Mouse (Mus musculus) adrenal gland, adult 8-10 months (tissue): ENCODE measurements at regions not wholly inside any gene's neighbourhood (a gene's known extent, or its start where the extent isn't known, plus 50 kb on each side); places are given as distances from the start of the nearest gene placed in this dataset.

Experiments
- DNase-seq: peaks from one replicate; pipeline ENCODE4 v3.0.0; 2022

GRCm38 (mm10) chr14:24886896-24887421, 400.0 kb downstream of the Rps24 start:
- DNase-seq = no peak

DNA sequence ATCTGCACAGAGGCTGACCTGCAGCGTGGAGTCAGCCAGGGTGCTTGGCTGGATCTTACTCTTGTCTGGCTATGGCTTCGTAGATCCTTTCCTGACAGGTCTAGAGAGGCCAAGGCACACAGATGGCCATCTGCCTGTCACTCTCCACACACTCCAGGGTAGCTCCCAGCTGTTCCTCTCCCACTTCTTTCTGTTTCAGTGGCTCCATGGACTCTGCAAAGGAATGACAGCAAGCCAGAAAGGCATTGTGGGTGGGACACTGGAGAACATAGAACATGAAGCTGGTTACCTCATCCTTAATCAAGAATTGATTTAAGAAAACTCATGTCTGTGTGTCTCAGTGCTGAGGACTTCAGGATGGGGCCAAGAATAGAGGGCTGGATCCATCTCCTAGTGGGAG, 403.9 kb downstream of the Rps24 start:
- DNase-seq = no peak

DNA sequence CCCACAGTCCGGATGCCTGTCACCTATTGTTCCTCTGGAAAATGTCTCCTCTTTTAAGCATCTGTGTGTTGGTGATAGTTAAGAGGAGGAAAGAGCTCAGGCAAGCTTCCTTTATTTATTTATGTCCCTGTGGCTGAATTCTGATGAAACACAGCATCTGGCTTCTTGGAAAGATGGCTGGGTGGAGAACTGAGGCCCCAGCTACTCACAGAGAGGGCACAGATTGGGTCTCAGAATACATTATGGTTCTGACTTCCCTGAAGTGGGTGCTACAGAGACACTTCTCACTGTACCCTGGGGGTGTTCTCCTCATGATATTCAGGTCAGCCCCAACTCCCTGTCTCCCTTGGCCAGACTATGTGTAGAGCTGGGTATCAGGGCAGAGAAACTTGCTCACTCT, 408.3 kb downstream of the Rps24 start:
- DNase-seq = no peak

DNA sequence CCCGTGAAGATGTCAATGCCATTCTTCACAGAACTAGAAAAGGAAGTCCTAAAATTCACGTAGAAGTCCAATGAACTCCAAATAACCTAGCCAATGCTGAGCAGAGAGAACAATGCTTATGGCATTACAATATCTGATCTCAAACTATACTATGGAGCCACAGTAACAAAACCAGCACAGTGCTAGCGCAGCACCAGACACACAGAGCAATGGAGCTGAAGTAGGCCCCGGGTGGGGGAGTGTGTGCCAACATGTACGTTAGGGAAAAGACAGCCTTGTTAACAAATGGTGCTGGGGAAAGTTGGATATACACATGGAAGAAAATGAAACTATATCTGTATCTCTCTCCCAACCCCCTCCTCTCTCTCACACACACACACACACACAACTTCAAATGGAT, 409.8 kb downstream of the Rps24 start:
- DNase-seq = no peak

GRCm38 (mm10) chr14:24900501-24901179, 413.7 kb downstream of the Rps24 start:
- no peak for DNase-seq

GRCm38 (mm10) chr14:24901726-24902125, 414.8 kb downstream of the Rps24 start:
- DNase-seq = no peak

GRCm38 (mm10) chr14:24902870-24903269, 415.9 kb downstream of the Rps24 start:
- DNase-seq = no peak

- DNase-seq = no peak
Measured at GRCm38 (mm10) chr14:24904712-24905111, 417.8 kb downstream of the Rps24 start.

DNA sequence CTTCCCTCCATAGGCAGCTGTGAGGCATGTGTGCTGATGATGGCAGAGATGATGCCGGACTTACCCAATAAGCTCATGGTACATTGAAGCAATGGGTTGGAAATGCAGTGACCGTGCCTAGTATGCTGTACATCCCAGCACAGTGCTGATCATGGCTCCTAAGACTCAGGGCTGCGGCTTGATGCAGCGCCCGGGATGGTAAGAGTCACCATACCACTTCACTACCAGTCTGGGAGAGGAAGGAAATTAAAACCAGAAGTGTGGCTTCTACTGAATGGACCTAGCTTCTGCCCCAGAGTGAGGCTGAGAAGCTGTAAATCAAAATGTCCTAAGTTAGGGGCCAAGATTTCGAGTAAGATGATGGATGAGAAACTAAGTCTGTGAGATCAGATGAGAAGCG, 420.0 kb downstream of the Rps24 start:
- DNase-seq = no peak

DNA sequence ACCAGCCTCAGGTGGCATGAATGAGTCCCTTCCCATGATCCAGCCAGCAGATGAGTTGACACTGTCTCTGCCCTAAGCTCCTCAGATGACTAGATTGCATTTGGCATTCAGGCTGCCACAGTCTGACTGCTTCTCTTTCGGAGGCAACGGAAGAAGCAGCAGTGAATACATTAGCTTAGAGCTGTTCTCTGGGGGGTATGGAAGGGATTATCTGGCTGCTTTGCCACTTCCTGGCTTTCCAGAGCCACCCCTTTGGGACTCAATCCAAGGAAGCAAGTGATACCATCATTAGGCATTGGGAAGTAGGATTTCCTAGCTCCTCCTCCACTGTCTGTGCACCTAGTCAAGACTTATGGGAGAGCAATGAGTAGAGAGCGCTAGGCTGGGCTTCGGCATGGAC, 421.5 kb downstream of the Rps24 start:
- no peak for DNase-seq

DNA sequence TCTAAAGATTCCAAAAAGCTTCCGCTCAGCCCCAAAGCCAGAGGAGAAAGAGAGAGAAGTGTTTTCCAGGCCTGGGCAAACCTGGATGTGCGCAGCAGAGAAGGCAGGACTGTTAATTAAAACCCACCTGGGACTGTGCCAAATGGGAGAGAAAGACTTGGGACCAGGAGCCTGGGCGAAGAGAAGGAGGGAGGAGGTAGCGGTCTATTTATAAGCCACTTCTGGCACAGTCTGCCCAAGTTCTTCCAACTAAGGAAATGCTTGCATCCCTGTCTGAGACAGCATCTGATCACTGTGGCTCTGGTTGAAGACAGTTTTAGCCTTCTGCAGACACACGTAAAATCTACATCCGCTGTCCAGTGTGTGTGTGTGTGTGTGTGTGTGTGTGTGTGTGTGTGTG, 424.7 kb downstream of the Rps24 start:
- no peak for DNase-seq

GRCm38 (mm10) chr14:24919056-24919455, 432.1 kb downstream of the Rps24 start:
- no peak for DNase-seq

GRCm38 (mm10) chr14:24922006-24922405, 435.1 kb downstream of the Rps24 start:
- no peak for DNase-seq

GRCm38 (mm10) chr14:24924561-24924960, 437.6 kb downstream of the Rps24 start:
- no peak for DNase-seq

DNA sequence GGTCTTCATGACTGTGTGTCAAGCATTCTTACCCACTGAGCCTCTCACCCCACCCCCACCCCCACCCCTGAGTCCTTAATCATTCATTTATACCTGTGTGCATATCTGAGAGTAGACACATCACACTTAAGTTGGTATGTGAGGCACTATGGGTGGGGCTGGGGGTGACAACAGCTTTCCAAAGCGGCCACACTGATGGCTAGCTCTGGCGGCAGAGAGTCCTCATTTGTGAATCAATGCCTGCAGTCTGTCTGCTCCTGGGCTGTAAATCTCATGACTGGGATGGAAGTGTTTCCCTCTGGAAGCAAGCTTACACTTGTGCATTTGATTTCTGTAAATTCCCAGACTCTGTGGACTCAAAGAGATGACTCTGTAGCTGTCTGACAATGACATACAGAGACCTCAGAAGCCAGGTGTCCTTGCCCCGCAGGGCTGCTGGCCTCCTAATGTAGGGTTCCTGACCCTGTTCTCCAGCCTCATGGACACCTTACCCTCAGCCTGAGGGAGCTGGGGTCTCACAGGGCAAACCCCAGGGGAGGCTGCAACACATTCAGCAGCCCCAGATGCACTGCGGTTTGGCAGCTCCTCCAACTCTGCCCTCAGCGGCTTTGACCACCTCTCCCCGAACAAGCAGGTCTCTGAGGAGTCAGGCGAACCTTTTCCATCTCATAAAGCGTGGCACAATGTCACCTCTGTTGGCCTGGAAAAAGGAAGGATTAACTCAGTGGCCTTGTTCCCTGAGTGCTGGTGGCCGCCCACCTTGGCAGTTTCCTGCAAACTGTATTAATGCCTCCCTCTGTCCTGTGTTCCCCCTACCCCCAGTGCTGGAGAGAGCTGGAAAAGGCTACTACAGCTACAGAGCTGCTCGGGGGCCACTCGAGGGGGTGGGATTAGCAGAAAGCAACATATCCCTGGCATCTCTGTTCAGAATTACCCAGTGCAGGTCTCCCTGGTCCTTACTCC, 439.4 kb downstream of the Rps24 start:
- no peak for DNase-seq

GRCm38 (mm10) chr14:24928726-24929125, 441.8 kb downstream of the Rps24 start:
- DNase-seq = no peak

GRCm38 (mm10) chr14:24930251-24930650, 443.3 kb downstream of the Rps24 start:
- peak; percentile 39 for DNase-seq

GRCm38 (mm10) chr14:24937876-24938275, 451.0 kb downstream of the Rps24 start:
- DNase-seq = no peak

- no peak for DNase-seq
Measured at GRCm38 (mm10) chr14:24939068-24939467, 452.1 kb downstream of the Rps24 start.

DNA sequence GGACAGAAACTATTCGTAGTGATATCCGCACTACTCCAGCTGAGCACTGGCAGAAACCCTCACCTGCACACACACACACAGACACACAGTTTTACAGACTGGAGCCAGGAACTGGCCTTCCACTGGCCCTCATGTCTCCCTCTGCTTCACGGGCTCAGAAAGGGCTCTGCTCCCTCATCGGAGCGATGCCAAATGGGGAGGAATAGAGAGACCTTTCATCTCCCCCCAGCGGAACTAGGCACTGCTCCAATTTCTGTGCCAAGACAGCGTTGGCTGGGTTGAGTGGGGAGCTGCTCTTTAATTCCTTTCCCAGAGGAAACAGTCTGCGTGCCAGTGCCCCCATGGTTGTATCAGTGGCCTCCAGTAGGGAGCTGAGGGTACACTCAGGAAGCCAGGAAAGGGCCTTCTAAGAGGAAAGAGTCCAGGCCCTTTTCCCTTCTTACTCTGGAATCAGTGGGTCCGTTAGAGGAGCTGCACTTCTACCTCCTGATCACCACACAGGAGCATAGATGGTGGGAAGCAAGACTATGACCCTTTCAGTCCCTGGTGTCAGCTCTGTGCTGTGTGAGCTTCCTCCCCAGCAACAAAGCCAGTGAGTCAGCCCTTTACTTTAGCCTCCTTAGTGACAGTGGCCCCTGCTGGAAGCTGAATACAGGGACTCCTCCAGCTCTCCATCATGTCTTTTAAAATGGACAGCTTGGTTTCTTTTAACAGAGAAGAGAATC, 452.7 kb downstream of the Rps24 start:
- peak; percentile 61 for DNase-seq

- DNase-seq = no peak
Measured at GRCm38 (mm10) chr14:24945716-24946115, 458.8 kb downstream of the Rps24 start.

- no peak for DNase-seq
Measured at GRCm38 (mm10) chr14:24947084-24947483, 460.2 kb downstream of the Rps24 start.

- DNase-seq = peak; percentile 13
Measured at GRCm38 (mm10) chr14:24955891-24956410, 469.0 kb downstream of the Rps24 start.
